Mouse (Mus musculus): ENCODE data around the gene Phactr2. TPM values are rescaled to one million over a fixed set of nuclear protein-coding genes. Genes with fewer than 3 reads are reported as not detected.

Phactr2 gene
- polyA plus RNA-seq, 1 experiment = 33.5 TPM

- 46% methylated on average over 13 of the region's 13 CpGs for WGBS
- Histone ChIP-seq H3K4me1 (ENCODE audit: control insufficient read depth, insufficient read depth, low read length) (peaks cover 16% of the 10 kb centered on the region), H3K4me3 (replicated peaks; ENCODE audit: extremely low read depth, low read depth, low read length) (no peak overlapping the region)
- DNase-seq = no peak
- TF ChIP-seq POLR2A (IDR thresholded peaks at IDR 0.05; ENCODE audit: borderline replicate concordance, extremely low read depth, low read depth, low read length) (no peak), CTCF (IDR thresholded peaks at IDR 0.05; ENCODE audit: insufficient read depth, low read length) (no peak)
Measured at GRCm38 (mm10) chr10:13303271-13304265, 170.6 kb downstream of the Phactr2 start.

- H3K4me3 ChIP-seq (replicated peaks; ENCODE audit: extremely low read depth, low read depth, low read length) = no peak overlapping the region
- 71% methylated on average over 6 of the region's 6 CpGs for WGBS
- H3K4me1 ChIP-seq (ENCODE audit: control insufficient read depth, insufficient read depth, low read length) = peaks cover 13% of the 10 kb centered on the region
- no peak for TF ChIP-seq CTCF (IDR thresholded peaks at IDR 0.05; ENCODE audit: insufficient read depth, low read length)
- TF ChIP-seq POLR2A (IDR thresholded peaks at IDR 0.05; ENCODE audit: borderline replicate concordance, extremely low read depth, low read depth, low read length) = no peak
- no peak for DNase-seq
Measured at GRCm38 (mm10) chr10:13300601-13301000, 173.6 kb downstream of the Phactr2 start.

- 62% methylated on average over 6 of the region's 6 CpGs for whole genome bisulfite sequencing
- no peak for TF ChIP-seq CTCF (IDR thresholded peaks at IDR 0.05; ENCODE audit: insufficient read depth, low read length)
- no peak for TF ChIP-seq POLR2A (IDR thresholded peaks at IDR 0.05; ENCODE audit: borderline replicate concordance, extremely low read depth, low read depth, low read length)
- H3K4me3 ChIP-seq (replicated peaks; ENCODE audit: extremely low read depth, low read depth, low read length) = no peak overlapping the region
- peaks cover 15% of the 10 kb centered on the region for H3K4me1 ChIP-seq (ENCODE audit: control insufficient read depth, insufficient read depth, low read length)
- DNase-seq = no peak
Measured at GRCm38 (mm10) chr10:13300196-13300595, 174.0 kb downstream of the Phactr2 start.

- DNase-seq = no peak
- 82% methylated on average over 2 of the region's 2 CpGs for WGBS
- TF ChIP-seq POLR2A (IDR thresholded peaks at IDR 0.05; ENCODE audit: borderline replicate concordance, extremely low read depth, low read depth, low read length) (no peak), CTCF (IDR thresholded peaks at IDR 0.05; ENCODE audit: insufficient read depth, low read length) (no peak)
- Histone ChIP-seq H3K4me1 (ENCODE audit: control insufficient read depth, insufficient read depth, low read length) (peaks cover 6% of the 10 kb centered on the region), H3K4me3 (replicated peaks; ENCODE audit: extremely low read depth, low read depth, low read length) (no peak overlapping the region)
Measured at GRCm38 (mm10) chr10:13294886-13295285, 179.3 kb downstream of the Phactr2 start.

GRCm38 (mm10) chr10:13292026-13292425 is 182.2 kb downstream of the Phactr2 start:
- 51% methylated on average over 2 of the region's 2 CpGs for WGBS
- no peak overlapping the region for H3K4me3 ChIP-seq (replicated peaks; ENCODE audit: extremely low read depth, low read depth, low read length)
- H3K4me1 ChIP-seq (ENCODE audit: control insufficient read depth, insufficient read depth, low read length) = peaks cover 6% of the 10 kb centered on the region
- TF ChIP-seq POLR2A (IDR thresholded peaks at IDR 0.05; ENCODE audit: borderline replicate concordance, extremely low read depth, low read depth, low read length) (no peak), CTCF (IDR thresholded peaks at IDR 0.05; ENCODE audit: insufficient read depth, low read length) (no peak)
- DNase-seq = no peak

GRCm38 (mm10) chr10:13289252-13289961 is 184.8 kb downstream of the Phactr2 start:
- 75% methylated on average over 8 of the region's 8 CpGs for WGBS
- TF ChIP-seq CTCF (IDR thresholded peaks at IDR 0.05; ENCODE audit: insufficient read depth, low read length) (no peak), POLR2A (IDR thresholded peaks at IDR 0.05; ENCODE audit: borderline replicate concordance, extremely low read depth, low read depth, low read length) (no peak)
- DNase-seq = no peak
- Histone ChIP-seq H3K4me1 (ENCODE audit: control insufficient read depth, insufficient read depth, low read length) (no peaks in the 10 kb centered on the region; the same call in 1 of the 2 replicates), H3K4me3 (replicated peaks; ENCODE audit: extremely low read depth, low read depth, low read length) (no peak overlapping the region)

- no peak for DNase-seq
- 86% methylated on average over 5 of the region's 5 CpGs for WGBS
- no peak for TF ChIP-seq POLR2A (IDR thresholded peaks at IDR 0.05; ENCODE audit: borderline replicate concordance, extremely low read depth, low read depth, low read length)
- no peak for TF ChIP-seq CTCF (IDR thresholded peaks at IDR 0.05; ENCODE audit: insufficient read depth, low read length)
- Histone ChIP-seq H3K4me3 (replicated peaks; ENCODE audit: extremely low read depth, low read depth, low read length) (no peak overlapping the region), H3K4me1 (ENCODE audit: control insufficient read depth, insufficient read depth, low read length) (no peaks in the 10 kb centered on the region; the same call in 1 of the 2 replicates)
Measured at GRCm38 (mm10) chr10:13288296-13288695, 185.9 kb downstream of the Phactr2 start.

- 80% methylated on average over 4 of the region's 4 CpGs for WGBS
- no peak for DNase-seq
- peaks cover 7% of the 10 kb centered on the region; the same call in 1 of the 2 replicates for H3K4me1 ChIP-seq (ENCODE audit: control insufficient read depth, insufficient read depth, low read length)
- TF ChIP-seq CTCF (IDR thresholded peaks at IDR 0.05; ENCODE audit: insufficient read depth, low read length) = no peak
- TF ChIP-seq POLR2A (IDR thresholded peaks at IDR 0.05; ENCODE audit: borderline replicate concordance, extremely low read depth, low read depth, low read length) = no peak
- H3K4me3 ChIP-seq (replicated peaks; ENCODE audit: extremely low read depth, low read depth, low read length) = no peak overlapping the region
Measured at GRCm38 (mm10) chr10:13283441-13283840, 190.8 kb downstream of the Phactr2 start.

GRCm38 (mm10) chr10:13280298-13280853 is 193.8 kb downstream of the Phactr2 start:
- TF ChIP-seq POLR2A (IDR thresholded peaks at IDR 0.05; ENCODE audit: borderline replicate concordance, extremely low read depth, low read depth, low read length) (no peak), CTCF (IDR thresholded peaks at IDR 0.05; ENCODE audit: insufficient read depth, low read length) (no peak)
- WGBS = 76% methylated on average over 6 of the region's 6 CpGs
- no peak for DNase-seq
- Histone ChIP-seq H3K4me1 (ENCODE audit: control insufficient read depth, insufficient read depth, low read length) (peaks cover 16% of the 10 kb centered on the region), H3K4me3 (replicated peaks; ENCODE audit: extremely low read depth, low read depth, low read length) (no peak overlapping the region)
